Mouse (Mus musculus) intestine, postnatal 0 days (tissue): ENCODE results near the gene Pglyrp4. TPM values are rescaled to one million over a fixed set of nuclear protein-coding genes. Genes with fewer than 3 reads are reported as not detected.
"Not testable (repeated sequence)": the region's sequence is repeated elsewhere in the genome, so short reads cannot be mapped to it uniquely, and the experiment has no call there.

Experiments
- ATAC-seq: fragments of 200-750 bp; cut with Nextera tagmentation; 2 replicates; pipeline ENCODE4 v1.8.0; 2017; ENCODE audit warnings: mild to moderate bottlenecking, moderate TSS enrichment, moderate library complexity
- H3K27ac ChIP-seq: fragments of 300-500 bp; sonication (generic); 2 replicates; pipeline ENCODE4 v1.5.1; 2014; ENCODE audit warnings: mild to moderate bottlenecking, low read depth, low read length, moderate library complexity
- H3K27me3 ChIP-seq: fragments of 300-500 bp; sonication (generic); replicated peaks from 2 replicates; pipeline ENCODE4 v1.6.1; 2014; ENCODE audit warnings: low read length, mixed read lengths; ENCODE audit not compliant: control insufficient read depth, insufficient read depth
- H3K36me3 ChIP-seq: fragments of 300-500 bp; sonication (generic); 2 replicates; pipeline ENCODE4 v1.6.1; 2014; ENCODE audit warnings: mild to moderate bottlenecking, moderate library complexity; ENCODE audit not compliant: control insufficient read depth, insufficient read depth
- H3K4me1 ChIP-seq: fragments of 300-500 bp; sonication (generic); replicated peaks from 2 replicates; pipeline ENCODE4 v1.6.1; 2014; ENCODE audit warnings: antibody characterized with exemption, low read length, mixed read lengths; ENCODE audit not compliant: control insufficient read depth, insufficient read depth
- H3K4me2 ChIP-seq: fragments of 300-500 bp; sonication (generic); replicated peaks from 2 replicates; pipeline ENCODE4 v1.6.1; 2014; ENCODE audit warnings: low read depth, mild to moderate bottlenecking, moderate library complexity
- H3K4me3 ChIP-seq: fragments of 300-500 bp; sonication (generic); 2 replicates; pipeline ENCODE4 v1.5.1; 2014; ENCODE audit warnings: low read depth, low read length
- H3K9ac ChIP-seq: fragments of 300-500 bp; sonication (generic); 2 replicates; pipeline ENCODE4 v1.6.1; 2014; ENCODE audit warnings: mild to moderate bottlenecking, low read depth, low read length
- H3K9me3 ChIP-seq: fragments of 300-500 bp; sonication (generic); 2 replicates; pipeline ENCODE4 v1.6.1; 2016; ENCODE audit warnings: mixed run types; ENCODE audit not compliant: control insufficient read depth
- CTCF ChIP-seq: sonication (generic); IDR thresholded peaks from 2 replicates; pipeline ENCODE4 v1.5.1; 2016; ENCODE audit warnings: low read depth, mild to moderate bottlenecking, control low read depth, antibody characterized with exemption, moderate library complexity
- WGBS: fragments of 180-500 bp; shearing (Covaris S2); extraction: QIAGEN DNeasy Blood & Tissue Kit; methylation state at CpG from one replicate; pipeline ENCODE4 v1.1.7; 2014; 5-methylcytosine and 5-hydroxymethylcytosine counted together
- polyA plus RNA-seq: library from polyadenylated mRNA; unstranded; fragments of >200 nt; fragmentation: Nextera tagmentation; extraction: Ambion mirVana; gene quantifications from 2 replicates; pipeline ENCODE4 v1.2.1, GENCODE M21; 2015

Pglyrp4 gene
- polyA plus RNA-seq, 1 experiment from 2014 or later, result not detected

GRCm38 (mm10) chr3:90708523-90709202, 18.0 kb upstream of the Pglyrp4 start:
- Histone ChIP-seq H3K36me3 (no peaks in the 10 kb centered on the region), H3K9ac (no peak overlapping the region), H3K4me2 (no peak overlapping the region), H3K27me3 (no peaks in the 10 kb centered on the region), H3K4me1 (no peaks in the 10 kb centered on the region), H3K4me3 (no peak overlapping the region), H3K9me3 (no peaks in the 10 kb centered on the region), H3K27ac (no peak overlapping the region)
- ATAC-seq, result no peak
- 25% methylated on average over 4 of the region's 4 CpGs for WGBS
- peak; percentile 76 for TF ChIP-seq CTCF

GRCm38 (mm10) chr3:90709591-90710460, 16.9 kb upstream of the Pglyrp4 start:
- WGBS, result 46% methylated on average over 12 of the region's 12 CpGs
- peak; percentile 63 for ATAC-seq
- no peaks in the 10 kb centered on the region for H3K36me3 ChIP-seq
- TF ChIP-seq CTCF, result peak; percentile 99
- H3K9ac ChIP-seq, result no peak overlapping the region
- H3K4me3 ChIP-seq, result no peak overlapping the region
- H3K9me3 ChIP-seq, result no peaks in the 10 kb centered on the region
- no peaks in the 10 kb centered on the region for H3K4me1 ChIP-seq
- H3K27me3 ChIP-seq, result no peaks in the 10 kb centered on the region
- no peak overlapping the region for H3K27ac ChIP-seq
- no peak overlapping the region for H3K4me2 ChIP-seq

- Histone ChIP-seq H3K27me3 (no peaks in the 10 kb centered on the region), H3K4me2 (no peak overlapping the region), H3K36me3 (no peaks in the 10 kb centered on the region), H3K4me3 (no peak overlapping the region), H3K9ac (no peak overlapping the region), H3K27ac (no peak overlapping the region), H3K9me3 (no peaks in the 10 kb centered on the region), H3K4me1 (no peaks in the 10 kb centered on the region)
- no peak for TF ChIP-seq CTCF
- ATAC-seq, result no peak
- 95% methylated on average over 1 of the region's 1 CpGs for WGBS
These were observed 23.0 kb downstream of the Pglyrp4 start for GRCm38 (mm10) chr3:90749658-90750057.

- H3K4me3 ChIP-seq, H3K4me1 ChIP-seq, H3K9ac ChIP-seq, H3K36me3 ChIP-seq, ATAC-seq, H3K4me2 ChIP-seq, H3K27ac ChIP-seq, H3K27me3 ChIP-seq, H3K9me3 ChIP-seq: not testable (repeated sequence)
- WGBS, result 96% methylated on average over 1 of the region's 1 CpGs
These were observed 51.1 kb downstream of the Pglyrp4 start, which contains the start of gene Gm5849 for GRCm38 (mm10) chr3:90777776-90778175. Gene Gm5849 (minus strand): TSS chr3:90777876.

Other genes with a start within 250 kb of the Pglyrp4 start
- 53.1 and 53.9 TPM in 2 replicates for gene Snapin, start 235.9 kb upstream of the Pglyrp4 start, polyA plus RNA-seq
- 61.3 and 63.7 TPM in 2 replicates for gene Chtop, start 217.4 kb upstream of the Pglyrp4 start, polyA plus RNA-seq
- gene S100a1, start 212.5 kb upstream of the Pglyrp4 start, polyA plus RNA-seq, result 1,091 and 1,109 TPM in 2 replicates
- 70.3 and 78.7 TPM in 2 replicates for gene S100a13, start 212.5 kb upstream of the Pglyrp4 start, polyA plus RNA-seq
- 0.61 and 1.1 TPM in 2 replicates for gene S100a14, start 200.1 kb upstream of the Pglyrp4 start, polyA plus RNA-seq
- gene S100a16, start 189.7 kb upstream of the Pglyrp4 start, polyA plus RNA-seq, result 61.6 and 69.1 TPM in 2 replicates
- gene S100a3, start 166.3 kb upstream of the Pglyrp4 start, polyA plus RNA-seq, result 0.18 and 0.37 TPM in 2 replicates
- gene S100a2, start 136.7 kb upstream of the Pglyrp4 start, polyA plus RNA-seq, result not detected in 2 replicates
- gene Gm42674, start 125.0 kb upstream of the Pglyrp4 start, polyA plus RNA-seq, result not detected in 2 replicates
- 8.6 and 8.7 TPM in 2 replicates for gene S100a4, start 123.1 kb upstream of the Pglyrp4 start, polyA plus RNA-seq
- 4.1 and 5.6 TPM in 2 replicates for gene S100a5, start 118.4 kb upstream of the Pglyrp4 start, polyA plus RNA-seq
- gene S100a6, start 114.0 kb upstream of the Pglyrp4 start, polyA plus RNA-seq, result 374 and 424 TPM in 2 replicates
- gene S100a7a, start 72.9 kb upstream of the Pglyrp4 start, polyA plus RNA-seq, result 0.12 TPM in 1 of 2 replicates, not detected in the other
- 2.7 and 4.6 TPM in 2 replicates for gene S100a8, start 57.9 kb upstream of the Pglyrp4 start, polyA plus RNA-seq
- 2.8 and 3.3 TPM in 2 replicates for gene S100a9, start 31.2 kb upstream of the Pglyrp4 start, polyA plus RNA-seq
- gene Gm5849, start 51.0 kb downstream of the Pglyrp4 start, polyA plus RNA-seq, result not detected in 2 replicates